Mouse (Mus musculus): Measurements from ENCODE around the gene Bicra.

DNA sequence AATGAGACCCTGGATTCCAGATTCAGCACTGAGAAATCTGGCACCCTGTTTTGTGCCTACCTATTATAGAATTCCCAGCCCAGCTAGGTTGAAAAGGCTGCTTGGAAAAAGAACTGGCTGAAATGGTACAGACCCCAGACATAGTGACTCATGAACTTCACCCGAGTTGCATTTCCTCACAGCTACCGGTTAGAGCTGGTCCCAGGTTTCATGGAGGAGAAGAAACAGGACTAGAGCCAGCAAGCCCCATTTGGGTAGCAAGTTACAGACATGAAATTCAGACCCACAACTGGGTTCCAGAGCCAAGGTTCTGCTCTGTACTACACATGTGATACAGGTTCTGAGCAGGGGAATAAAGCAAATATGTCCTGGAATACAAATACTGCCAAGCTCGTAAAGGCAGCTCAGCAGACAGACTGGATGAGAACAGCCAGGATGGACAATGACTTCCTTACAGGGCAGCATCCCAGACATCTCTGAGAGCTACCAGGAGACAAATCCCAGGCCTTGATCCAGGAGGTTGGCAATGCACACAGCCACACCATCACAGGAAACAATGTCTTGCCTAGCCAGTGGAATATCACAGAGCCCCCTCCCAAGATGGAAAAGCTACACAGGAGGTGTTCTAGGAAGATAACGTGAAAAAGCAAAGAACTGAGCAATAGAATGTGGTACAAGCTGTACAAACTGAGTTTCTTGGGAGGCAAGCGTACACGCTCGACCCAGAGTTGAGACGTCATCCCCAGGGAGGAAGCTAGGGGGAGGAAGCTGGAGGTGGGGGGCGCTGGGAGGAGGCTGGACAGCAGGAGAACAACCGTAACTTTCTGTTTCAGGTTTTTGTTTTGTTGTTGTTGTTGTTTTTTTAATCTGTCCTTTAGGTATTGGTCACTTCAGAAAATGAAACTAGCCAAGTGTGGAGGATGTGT lies 4.6 kb downstream of the Bicra start:
- TF ChIP-seq POLR2A (IDR thresholded peaks at IDR 0.05; ENCODE audit: insufficient read depth, low read length), result no peak
- TF ChIP-seq CTCF (IDR thresholded peaks at IDR 0.05; ENCODE audit: low read depth, low read length), result no peak
